Mouse (Mus musculus) MEL (cell line): ENCODE results near the gene Malsu1.

Source experiments
- BHLHE40 ChIP-seq: IDR thresholded peaks from 2 replicates; pipeline ENCODE4 v1.6.1; 2012; ENCODE audit warnings: low read depth, mild to moderate bottlenecking, inconsistent platforms, low read length, improper control_type of control experiment, borderline replicate concordance
- CHD1 ChIP-seq: IDR thresholded peaks from 2 replicates; pipeline ENCODE4 v1.6.1; 2012; ENCODE audit warnings: low read depth, mild to moderate bottlenecking, inconsistent platforms, low read length, improper control_type of control experiment
- EP300 ChIP-seq, 2 experiments: IDR thresholded peaks; 2 replicates each; pipeline ENCODE4 v1.6.1; 2011; ENCODE audit warnings: improper control_type of control experiment in 2 of 2, low read length in 2 of 2, low read depth in 1 of 2, mild to moderate bottlenecking in 1 of 2
- GATA1 ChIP-seq: IDR thresholded peaks from 2 replicates; pipeline ENCODE4 v1.6.1; 2011; ENCODE audit warnings: low read depth, low read length, improper control_type of control experiment
- POLR2AphosphoS2 ChIP-seq: IDR thresholded peaks from 2 replicates; pipeline ENCODE4 v1.6.1; 2011; ENCODE audit warnings: low read length, improper control_type of control experiment
- TAL1 ChIP-seq: IDR thresholded peaks from 2 replicates; pipeline ENCODE4 v1.6.1; 2012; ENCODE audit warnings: mild to moderate bottlenecking, inconsistent platforms, low read length, moderate library complexity, mixed read lengths
- TBP ChIP-seq: IDR thresholded peaks from 2 replicates; pipeline ENCODE4 v1.8.0; 2011; ENCODE audit warnings: low read depth, low read length, improper control_type of control experiment
- TCF12 ChIP-seq: IDR thresholded peaks from 2 replicates; pipeline ENCODE4 v1.6.1; 2014; ENCODE audit warnings: low read depth, mild to moderate bottlenecking, inconsistent platforms, low read length, improper control_type of control experiment, moderate library complexity

GRCm38 (mm10) chr6:49115550-49115949 lies 42.0 kb downstream of the Malsu1 start:
- TF ChIP-seq POLR2AphosphoS2 = no peak
- TF ChIP-seq TCF12 = no peak
- TF ChIP-seq TAL1 = no peak
- no peak for TF ChIP-seq CHD1
- TF ChIP-seq GATA1 = no peak
- TF ChIP-seq BHLHE40 = no peak
- no peak for TF ChIP-seq EP300 (IDR thresholded peaks at IDR 0.05; ENCODE audit: low read depth in 1 of 2, low read length in 2 of 2)
- TF ChIP-seq TBP = no peak
